Mouse (Mus musculus) stomach, embryonic 16.5 days (tissue): ENCODE measurements around the gene Ccdc149. TPM values are rescaled to one million over a fixed set of nuclear protein-coding genes. Genes with fewer than 3 reads are reported as not detected.

ENCODE experiments used
- ATAC-seq: fragments of 200-750 bp; cut with Nextera tagmentation; 2 replicates; pipeline ENCODE4 v1.8.0; 2017; ENCODE audit warnings: moderate number of reproducible peaks, moderate TSS enrichment; ENCODE audit not compliant: insufficient read depth, low FRiP score
- H3K27ac ChIP-seq: fragments of 300-500 bp; sonication (generic); 2 replicates; pipeline ENCODE4 v1.5.1; 2014; ENCODE audit warnings: low read length
- H3K27me3 ChIP-seq: fragments of 300-500 bp; sonication (generic); 2 replicates; pipeline ENCODE4 v1.6.1; 2014; ENCODE audit warnings: low read length, control low read depth, mixed read lengths; ENCODE audit not compliant: control insufficient read depth, insufficient read depth
- H3K36me3 ChIP-seq: fragments of 300-500 bp; sonication (generic); 2 replicates; pipeline ENCODE4 v1.6.1; 2014; ENCODE audit warnings: low read length; ENCODE audit not compliant: control insufficient read depth, insufficient read depth
- H3K4me1 ChIP-seq: fragments of 300-500 bp; sonication (generic); 2 replicates; pipeline ENCODE4 v1.6.1; 2014; ENCODE audit warnings: low read length, control low read depth, mixed read lengths; ENCODE audit not compliant: control insufficient read depth, insufficient read depth
- H3K4me2 ChIP-seq: fragments of 300-500 bp; sonication (generic); 2 replicates; pipeline ENCODE4 v1.6.1; 2014; ENCODE audit warnings: low read depth, low read length, mixed read lengths
- H3K4me3 ChIP-seq: fragments of 300-500 bp; sonication (generic); replicated peaks from 2 replicates; pipeline ENCODE4 v1.5.1; 2014; ENCODE audit warnings: mild to moderate bottlenecking, low read length
- H3K9ac ChIP-seq: fragments of 300-500 bp; sonication (generic); 2 replicates; pipeline ENCODE4 v1.6.1; 2014; ENCODE audit warnings: low read length
- H3K9me3 ChIP-seq: fragments of 300-500 bp; sonication (generic); replicated peaks from 2 replicates; pipeline ENCODE4 v1.6.1; 2016; ENCODE audit warnings: low read length, control low read depth; ENCODE audit not compliant: control insufficient read depth
- WGBS: fragments of 180-500 bp; shearing (Covaris S2); extraction: QIAGEN DNeasy Blood & Tissue Kit; methylation state at CpG from one replicate; pipeline ENCODE4 v1.1.7; 2014; 5-methylcytosine and 5-hydroxymethylcytosine counted together
- polyA plus RNA-seq: library from polyadenylated mRNA; unstranded; fragments of >200 nt; fragmentation: Nextera tagmentation; extraction: Ambion mirVana; gene quantifications from 2 replicates; pipeline ENCODE4 v1.2.1, GENCODE M21; 2015

Ccdc149 gene
- polyA plus RNA-seq, 1 experiment from 2014 or later, result 4.3 TPM

GRCm38 (mm10) chr5:52367866-52368840 is 103.2 kb downstream of the Ccdc149 start:
- Histone ChIP-seq H3K36me3 (no peaks in the 10 kb centered on the region), H3K4me2 (peak overlapping the region; percentile 33; the same call in 1 of the 2 replicates), H3K9me3 (no peaks in the 10 kb centered on the region), H3K27ac (no peak overlapping the region), H3K4me1 (peaks cover 6% of the 10 kb centered on the region; the same call in 1 of the 2 replicates), H3K9ac (0 out of 2 replicates have a peak overlapping the region, but pooled peaks have one; percentile 19), H3K4me3 (peak overlapping the region; percentile 17; the same call in 1 of the 2 replicates), H3K27me3 (no peaks in the 10 kb centered on the region)
- WGBS, result 57% methylated on average over 63 of the region's 63 CpGs
- no peak for ATAC-seq

DNA sequence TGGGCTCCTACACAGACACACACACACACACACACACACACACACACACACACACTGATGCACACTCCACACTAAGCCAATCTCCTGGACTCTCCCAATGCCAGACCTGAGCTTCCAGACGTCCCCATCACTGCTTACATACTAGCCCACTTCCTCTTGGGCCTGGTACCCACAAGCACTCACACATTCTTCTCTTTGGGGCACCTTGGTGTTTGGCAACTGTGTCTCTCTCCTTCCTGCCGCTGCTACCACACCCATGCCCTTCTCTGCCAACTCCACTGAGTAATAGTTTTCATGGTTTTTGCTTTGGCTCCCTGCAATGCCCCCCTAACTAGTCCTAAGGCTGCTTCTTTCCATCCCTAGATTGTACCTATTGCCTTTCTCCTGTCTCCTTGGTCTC is 104.7 kb downstream of the Ccdc149 start:
- H3K36me3 ChIP-seq, result no peaks in the 10 kb centered on the region
- no peaks in the 10 kb centered on the region for H3K9me3 ChIP-seq
- no peaks in the 10 kb centered on the region for H3K27me3 ChIP-seq
- no peak overlapping the region for H3K27ac ChIP-seq
- H3K4me3 ChIP-seq, result no peak overlapping the region
- H3K4me1 ChIP-seq, result peaks cover 6% of the 10 kb centered on the region; the same call in 1 of the 2 replicates
- H3K9ac ChIP-seq, result no peak overlapping the region
- ATAC-seq, result no peak
- 74% methylated on average over 2 of the region's 2 CpGs for WGBS
- H3K4me2 ChIP-seq, result no peak overlapping the region

GRCm38 (mm10) chr5:52365930-52366329 is 105.4 kb downstream of the Ccdc149 start:
- Histone ChIP-seq H3K36me3 (no peaks in the 10 kb centered on the region), H3K27ac (no peak overlapping the region), H3K9me3 (no peaks in the 10 kb centered on the region), H3K27me3 (no peaks in the 10 kb centered on the region), H3K9ac (no peak overlapping the region), H3K4me1 (peaks cover 6% of the 10 kb centered on the region; the same call in 1 of the 2 replicates), H3K4me2 (no peak overlapping the region), H3K4me3 (no peak overlapping the region)
- no peak for ATAC-seq
- WGBS, result 68% methylated on average over 5 of the region's 5 CpGs

GRCm38 (mm10) chr5:52364521-52364920 is 106.8 kb downstream of the Ccdc149 start:
- no peak for ATAC-seq
- H3K27ac ChIP-seq, result no peak overlapping the region

GRCm38 (mm10) chr5:52363468-52364150 is 107.7 kb downstream of the Ccdc149 start, which contains the start of gene Sod3:
Sod3 (plus strand) TSS chr5:52363791.
- Histone ChIP-seq H3K36me3 (no peaks in the 10 kb centered on the region), H3K4me3 (no peak within 1 kb of the TSS), H3K4me2 (peak within 1 kb of the TSS; percentile 9), H3K9me3 (no peaks in the 10 kb centered on the region), H3K4me1 (peaks cover 8% of the 10 kb centered on the region; the same call in 1 of the 2 replicates), H3K27ac (0 out of 2 replicates have a peak within 1 kb of the TSS, but pooled peaks have one; percentile 12), H3K27me3 (no peaks in the 10 kb centered on the region), H3K9ac (no peak within 1 kb of the TSS)
- 20% methylated on average over 11 of the region's 11 CpGs for WGBS
- peak; percentile 62; the same call in 1 of the 2 replicates for ATAC-seq

More at GRCm38 (mm10) chr5:52364521-52364920, 106.8 kb downstream of the Ccdc149 start:
- Histone ChIP-seq H3K9me3 (no peaks in the 10 kb centered on the region), H3K4me2 (no peak overlapping the region), H3K4me3 (no peak overlapping the region), H3K36me3 (no peaks in the 10 kb centered on the region), H3K27me3 (no peaks in the 10 kb centered on the region), H3K4me1 (peaks cover 8% of the 10 kb centered on the region; the same call in 1 of the 2 replicates), H3K9ac (no peak overlapping the region)
- 61% methylated on average over 5 of the region's 5 CpGs for WGBS

DNA sequence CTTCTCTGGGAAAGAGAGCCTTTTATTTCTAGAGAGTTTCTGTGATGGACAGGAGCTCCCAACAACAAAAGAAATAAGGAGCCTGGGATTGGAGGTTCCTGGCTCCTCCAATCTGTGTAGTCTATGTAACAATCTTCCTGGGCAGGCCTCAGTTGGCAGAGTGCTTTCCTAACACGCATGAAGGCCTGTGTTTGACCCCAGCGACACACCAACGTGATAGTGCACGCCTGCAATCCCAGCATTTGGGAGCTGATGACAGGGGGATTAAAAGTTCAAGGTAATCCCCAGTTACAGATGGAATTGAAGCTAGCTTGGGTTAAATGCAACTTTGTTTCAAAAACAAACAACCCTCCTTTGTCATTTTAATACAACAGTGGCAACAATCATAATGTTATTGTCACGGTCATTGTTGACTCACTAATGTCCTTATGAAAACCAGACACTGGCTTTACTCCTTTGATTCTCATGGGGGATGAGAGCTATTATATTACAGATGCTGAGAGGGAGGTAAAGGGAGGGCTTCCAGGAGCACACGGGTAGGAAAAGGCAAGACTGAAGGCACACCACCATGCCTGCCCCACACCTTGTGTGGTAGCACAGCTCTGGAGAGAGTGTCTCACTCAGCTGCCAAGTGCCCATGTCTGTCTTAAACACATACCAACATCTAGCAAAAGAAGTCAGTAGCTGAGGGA is 108.4 kb downstream of the Ccdc149 start:
- peak overlapping the region; percentile 9 for H3K4me2 ChIP-seq
- WGBS, result 65% methylated on average over 6 of the region's 6 CpGs

DNA sequence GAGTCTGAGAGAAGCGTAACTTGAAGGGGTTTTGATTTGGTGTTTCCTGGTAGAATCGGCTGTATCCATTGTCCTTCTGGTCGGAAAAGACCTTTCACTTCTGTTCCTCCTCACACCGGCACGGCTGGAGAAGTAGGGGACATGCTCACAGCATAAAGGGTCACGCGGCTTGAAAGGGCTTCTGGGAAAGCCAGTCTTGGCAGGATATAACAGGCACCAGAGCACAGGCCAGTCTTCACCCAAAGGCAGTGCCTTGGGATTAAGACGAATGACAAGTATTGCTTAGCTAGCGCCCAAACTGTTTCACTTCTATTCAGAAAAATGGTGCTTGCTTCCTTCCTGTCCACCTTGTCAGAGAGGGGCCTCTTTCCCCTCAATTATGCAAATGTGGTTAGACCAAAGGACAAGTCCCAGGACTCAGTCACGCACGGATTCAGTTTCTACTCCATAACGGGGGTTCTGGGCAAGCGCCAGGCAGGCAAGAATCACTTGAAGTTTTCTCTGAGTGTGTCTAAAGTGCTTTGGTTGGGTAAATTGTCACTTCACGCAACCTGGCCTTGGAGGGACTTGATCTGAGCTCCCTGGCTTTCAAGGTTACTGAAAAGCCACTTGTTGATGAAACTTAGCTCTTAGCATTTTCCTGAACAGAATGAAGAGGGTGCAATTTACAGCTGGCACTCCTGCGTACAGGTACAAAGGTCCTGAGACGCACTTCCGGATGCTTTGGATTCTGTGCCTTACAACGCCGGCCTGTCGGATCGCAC is 110.9 kb downstream of the Ccdc149 start:
- WGBS, result 63% methylated on average over 21 of the region's 21 CpGs

More for the DNA sequence above, 108.4 kb downstream of the Ccdc149 start:
- Histone ChIP-seq H3K9ac (no peak overlapping the region), H3K4me3 (no peak overlapping the region), H3K27ac (0 out of 2 replicates have a peak overlapping the region, but pooled peaks have one; percentile 12), H3K27me3 (no peaks in the 10 kb centered on the region), H3K9me3 (no peaks in the 10 kb centered on the region), H3K4me1 (peaks cover 8% of the 10 kb centered on the region; the same call in 1 of the 2 replicates), H3K36me3 (no peaks in the 10 kb centered on the region)
- peak; percentile 11; the same call in 1 of the 2 replicates for ATAC-seq

GRCm38 (mm10) chr5:52358120-52358519 is 113.2 kb downstream of the Ccdc149 start:
- no peaks in the 10 kb centered on the region for H3K36me3 ChIP-seq
- no peaks in the 10 kb centered on the region for H3K27me3 ChIP-seq
- H3K4me1 ChIP-seq, result 0 out of 2 replicates have a peak, but pooled peaks cover 2% of the 10 kb centered on the region
- H3K9ac ChIP-seq, result no peak overlapping the region
- H3K27ac ChIP-seq, result no peak overlapping the region
- H3K4me3 ChIP-seq, result no peak overlapping the region
- WGBS, result 56% methylated on average over 6 of the region's 6 CpGs
- no peak overlapping the region for H3K4me2 ChIP-seq
- H3K9me3 ChIP-seq, result no peaks in the 10 kb centered on the region
- no peak for ATAC-seq

More for the DNA sequence above, 110.9 kb downstream of the Ccdc149 start:
- ATAC-seq, result no peak
- peak overlapping the region; percentile 6; the same call in 1 of the 2 replicates for H3K4me2 ChIP-seq
- H3K9ac ChIP-seq, result no peak overlapping the region; the same call in 1 of the 2 replicates
- no peaks in the 10 kb centered on the region for H3K27me3 ChIP-seq
- peaks cover 8% of the 10 kb centered on the region; the same call in 1 of the 2 replicates for H3K4me1 ChIP-seq
- H3K9me3 ChIP-seq, result no peaks in the 10 kb centered on the region
- no peaks in the 10 kb centered on the region for H3K36me3 ChIP-seq
- no peak overlapping the region for H3K27ac ChIP-seq
- H3K4me3 ChIP-seq, result no peak overlapping the region
